Mouse (Mus musculus) adrenal gland, postnatal 25 days (tissue): ENCODE measurements at regions not wholly inside any gene's neighbourhood (a gene's known extent, or its start where the extent isn't known, plus 50 kb on each side); places are given as distances from the start of the nearest gene placed in this dataset.

Experiments used
- DNase-seq: peaks from one replicate; pipeline ENCODE4 v3.0.0; 2021; ENCODE audit warnings: mixed read lengths

DNA sequence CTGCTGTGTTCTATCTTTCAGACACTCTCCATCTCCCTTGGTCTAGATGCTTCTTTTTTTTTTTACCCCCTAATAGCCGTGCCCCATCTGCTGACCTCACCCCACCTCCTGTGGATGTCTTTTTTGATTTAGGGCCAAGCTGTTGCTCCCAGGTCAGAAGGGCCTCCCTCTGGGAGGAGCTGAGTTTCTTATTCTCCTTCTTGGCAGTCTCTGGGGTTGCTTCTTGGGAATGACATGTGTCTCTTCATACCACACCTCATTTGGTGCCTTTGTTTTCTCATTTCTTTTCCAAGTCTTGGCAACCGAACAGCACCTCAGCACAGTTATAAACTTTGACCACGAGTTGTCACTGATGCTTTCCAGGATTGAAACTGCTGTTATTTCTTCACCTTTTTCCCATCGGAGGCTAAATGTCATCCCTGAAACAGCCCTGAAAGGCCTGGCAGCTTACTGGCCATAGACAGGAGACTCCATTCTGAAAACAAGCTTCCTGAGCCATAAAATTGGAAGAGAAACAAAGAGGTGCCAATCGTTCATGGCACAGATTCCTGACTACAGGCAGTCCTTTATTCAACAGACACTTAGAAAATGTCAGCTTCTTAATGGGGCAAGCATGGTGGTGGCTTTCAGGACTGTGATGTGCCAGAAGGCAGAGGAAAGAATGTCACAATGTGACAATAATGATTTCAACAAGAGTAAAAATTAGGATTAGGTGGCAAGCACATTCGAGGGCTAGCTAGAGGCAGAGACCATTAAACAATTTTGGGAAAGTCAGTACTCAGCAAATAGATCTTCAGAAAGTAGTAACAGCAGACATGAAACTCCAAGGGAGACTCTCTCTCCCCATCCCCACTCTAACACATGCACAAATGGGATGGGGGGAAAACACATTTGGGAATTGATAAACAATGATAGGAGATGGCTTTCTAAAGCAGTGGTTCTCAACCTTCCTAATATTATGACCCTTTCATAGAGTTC is 197.1 kb upstream of the Arrdc4 start:
- DNase-seq, result no peak

- no peak for DNase-seq
Measured at GRCm38 (mm10) chr7:68930627-68931334, 181.7 kb upstream of the Arrdc4 start.

GRCm38 (mm10) chr7:68929669-68930068 is 180.6 kb upstream of the Arrdc4 start:
- no peak for DNase-seq

- no peak for DNase-seq
Measured at GRCm38 (mm10) chr7:68925640-68926039, 176.6 kb upstream of the Arrdc4 start.

- DNase-seq, result no peak
Measured at GRCm38 (mm10) chr7:68918632-68919435, 169.8 kb upstream of the Arrdc4 start.

- DNase-seq, result no peak
Measured at GRCm38 (mm10) chr7:68917876-68918200, 168.8 kb upstream of the Arrdc4 start.

- peak; percentile 7 for DNase-seq
Measured at GRCm38 (mm10) chr7:68917137-68917875, 168.3 kb upstream of the Arrdc4 start.

- no peak for DNase-seq
Measured at GRCm38 (mm10) chr7:68915976-68916375, 166.9 kb upstream of the Arrdc4 start.

DNA sequence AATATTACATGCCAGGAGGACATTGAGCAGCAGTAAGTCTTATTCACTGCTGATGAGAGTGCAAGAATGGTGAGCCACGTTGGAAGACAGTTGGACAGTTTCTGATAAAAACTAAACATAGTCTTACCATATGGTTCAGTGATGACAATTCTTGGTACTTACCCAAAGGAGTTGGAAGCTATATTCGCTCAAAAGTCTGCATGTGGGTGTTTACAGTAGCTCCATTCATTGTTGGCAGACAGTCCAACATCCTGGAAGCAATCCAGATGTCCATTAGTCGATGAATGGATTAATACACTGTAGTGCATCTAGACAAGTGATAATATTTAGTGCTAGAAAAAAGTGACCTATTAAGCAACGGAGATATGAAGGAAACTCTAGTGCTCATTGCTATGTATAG is 165.3 kb upstream of the Arrdc4 start:
- DNase-seq, result no peak

- DNase-seq, result no peak
Measured at GRCm38 (mm10) chr7:68911989-68912655, 163.1 kb upstream of the Arrdc4 start.

- no peak for DNase-seq
Measured at GRCm38 (mm10) chr7:68911562-68911961, 162.5 kb upstream of the Arrdc4 start.

DNA sequence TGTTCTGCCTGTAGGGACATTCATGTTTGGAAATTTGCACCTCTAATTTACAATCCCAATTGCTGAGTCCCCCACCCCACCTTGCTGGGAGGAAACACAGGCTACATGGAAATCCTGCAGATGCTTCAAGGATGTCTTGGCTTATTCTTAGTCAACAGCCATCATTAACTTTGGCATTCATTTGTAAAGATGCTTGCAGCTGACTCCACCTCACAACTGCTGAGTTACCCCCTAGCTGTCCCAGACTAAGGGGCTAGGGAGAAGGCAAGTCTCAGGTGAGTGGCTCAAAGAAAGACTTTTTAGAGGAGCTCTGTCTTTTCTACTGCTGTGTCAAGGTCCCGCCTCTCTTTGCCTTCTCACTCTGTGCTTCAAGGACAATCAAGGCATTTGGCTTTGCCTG is 160.7 kb upstream of the Arrdc4 start:
- DNase-seq, result no peak

DNA sequence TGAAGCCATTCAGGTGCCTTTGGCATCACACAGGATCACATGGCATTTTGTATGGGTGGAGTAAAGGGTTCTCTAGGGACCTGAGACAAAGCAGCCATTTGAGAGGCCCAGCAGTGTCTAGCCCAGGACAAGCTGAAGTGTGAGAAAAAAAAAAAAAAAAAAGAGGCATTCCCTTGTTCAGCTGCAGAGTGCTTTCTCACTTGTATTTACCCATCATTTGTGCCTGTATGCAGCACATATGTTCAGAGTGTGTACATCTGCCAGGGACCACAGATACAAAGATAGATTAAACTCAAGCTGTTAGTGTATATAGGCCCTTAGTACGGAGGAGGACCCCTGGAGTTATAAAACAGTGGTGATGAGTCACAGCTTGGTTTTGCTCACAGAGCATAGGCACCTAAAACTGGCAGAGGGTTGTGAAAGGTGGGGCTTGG is 159.4 kb upstream of the Arrdc4 start:
- no peak for DNase-seq

DNA sequence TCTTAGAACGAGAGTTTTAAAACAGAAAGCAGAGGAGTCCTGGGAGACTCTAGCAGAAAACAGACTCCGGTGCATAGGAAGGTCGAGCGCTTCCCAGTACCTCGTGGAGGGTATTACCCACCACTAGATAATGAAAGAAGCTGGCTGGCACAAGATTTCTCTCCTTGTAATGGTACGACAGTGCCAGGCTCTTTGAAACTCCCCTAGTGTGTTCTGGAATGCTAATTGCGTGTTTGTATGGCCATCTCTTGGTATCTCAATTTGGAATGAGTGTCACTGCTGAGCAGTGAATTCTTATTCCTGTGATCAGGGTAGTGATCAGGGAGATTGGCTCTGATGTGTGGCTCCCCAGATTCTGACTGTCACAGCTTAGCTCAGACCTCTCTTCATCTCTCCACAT is 158.8 kb upstream of the Arrdc4 start:
- no peak for DNase-seq

GRCm38 (mm10) chr7:68906771-68907395 is 157.8 kb upstream of the Arrdc4 start:
- DNase-seq, result no peak

- DNase-seq, result no peak
Measured at GRCm38 (mm10) chr7:68905793-68906192, 156.8 kb upstream of the Arrdc4 start.

- DNase-seq, result no peak
Measured at GRCm38 (mm10) chr7:68886173-68886572, 137.1 kb upstream of the Arrdc4 start.

DNA sequence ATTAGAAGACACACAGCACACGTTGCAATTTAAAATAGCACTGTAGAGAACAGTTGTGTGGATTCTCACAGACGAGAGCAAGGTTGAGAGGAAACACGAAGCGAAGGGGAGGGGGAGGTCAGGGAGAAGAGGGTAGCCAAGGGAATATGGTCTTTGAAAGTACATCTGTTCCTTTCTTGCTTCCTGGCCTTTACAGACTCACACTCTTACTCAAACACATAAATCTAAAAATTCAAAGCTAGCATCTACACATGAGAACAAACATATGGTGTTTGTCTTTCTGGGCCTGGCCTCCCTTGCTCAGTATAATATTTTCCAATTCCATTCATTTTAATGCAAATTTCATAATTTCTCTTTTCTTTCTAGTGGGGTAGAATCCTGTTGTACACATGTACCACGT is 124.0 kb upstream of the Arrdc4 start:
- no peak for DNase-seq

GRCm38 (mm10) chr7:68864322-68865031 is 115.4 kb upstream of the Arrdc4 start:
- no peak for DNase-seq
